Mouse (Mus musculus) spleen, adult 2 months (tissue): ENCODE results near the gene Bhlhe41. TPM values are rescaled to one million over a fixed set of nuclear protein-coding genes. Genes with fewer than 3 reads are reported as not detected.

Experiments used
- DNase-seq, 2 experiments: peaks; one replicate each; pipeline versions ENCODE4 v3.0.0 to v3.0.0-alpha.2; 2012 to 2021; ENCODE audit warnings: low spot score in 2 of 2, low read depth in 1 of 2
- H3K27ac ChIP-seq: fragments of 200-500 bp; 2 replicates; pipeline ENCODE4 v1.5.1; 2012; ENCODE audit warnings: low read length, inconsistent platforms; ENCODE audit not compliant: insufficient read depth
- H3K27me3 ChIP-seq: fragments of 200-500 bp; 2 replicates; pipeline ENCODE4 v1.6.1; 2012; ENCODE audit warnings: mild to moderate bottlenecking, moderate library complexity, low read length, inconsistent platforms; ENCODE audit not compliant: control insufficient read depth, insufficient read depth
- H3K36me3 ChIP-seq: fragments of 200-500 bp; 2 replicates; pipeline ENCODE4 v1.6.1; 2012; ENCODE audit warnings: mild to moderate bottlenecking, low read length, inconsistent platforms; ENCODE audit not compliant: control insufficient read depth, insufficient read depth
- H3K4me1 ChIP-seq: fragments of 200-500 bp; 2 replicates; pipeline ENCODE4 v1.6.1; 2011; ENCODE audit warnings: inconsistent platforms; ENCODE audit not compliant: control insufficient read depth, insufficient read depth, insufficient read length
- H3K4me3 ChIP-seq: fragments of 200-500 bp; 2 replicates; pipeline ENCODE4 v1.5.1; 2011; ENCODE audit warnings: mild to moderate bottlenecking, inconsistent platforms; ENCODE audit not compliant: insufficient read depth, insufficient read length; ENCODE audit errors: extremely low read depth
- CTCF ChIP-seq: fragments of 200-500 bp; IDR thresholded peaks from 2 replicates; pipeline ENCODE4 v1.5.1; 2011; ENCODE audit warnings: mild to moderate bottlenecking, inconsistent platforms; ENCODE audit not compliant: insufficient read depth, insufficient read length, insufficient replicate concordance; ENCODE audit errors: extremely low read depth
- POLR2A ChIP-seq: fragments of 200-500 bp; IDR thresholded peaks from 2 replicates; pipeline ENCODE4 v1.6.1; 2011; ENCODE audit warnings: low read depth, low read length, inconsistent platforms
- WGBS: fragments of 180-500 bp; shearing (Covaris S2); methylation state at CpG from one replicate; pipeline ENCODE4 v1.1.7; 2018; 5-methylcytosine and 5-hydroxymethylcytosine counted together
- polyA plus RNA-seq: library from polyadenylated mRNA; depleted of rRNA; stranded (reverse); fragments of >200 nt; gene quantifications from 2 replicates; pipeline ENCODE4 v1.2.3, GENCODE M21; 2012

The Bhlhe41 gene
- polyA plus RNA-seq, 1 experiment, result 5.8 TPM

- DNase-seq, result no peak
- WGBS, result 54% methylated on average over 5 of the region's 5 CpGs
Observed at GRCm38 (mm10) chr6:145823588-145824234, 41.6 kb downstream of the Bhlhe41 start.

GRCm38 (mm10) chr6:145823103-145823502 is 42.3 kb downstream of the Bhlhe41 start:
- H3K4me3 ChIP-seq, result no peak overlapping the region
- no peaks in the 10 kb centered on the region for H3K36me3 ChIP-seq
- no peak for TF ChIP-seq POLR2A
- no peak for TF ChIP-seq CTCF
- no peaks in the 10 kb centered on the region for H3K4me1 ChIP-seq
- H3K27ac ChIP-seq, result no peak overlapping the region
- DNase-seq, result no peak
- WGBS, result 93% methylated on average over 6 of the region's 6 CpGs
- no peaks in the 10 kb centered on the region for H3K27me3 ChIP-seq

More at GRCm38 (mm10) chr6:145823588-145824234, 41.6 kb downstream of the Bhlhe41 start:
- Histone ChIP-seq H3K27me3 (no peaks in the 10 kb centered on the region), H3K27ac (no peak overlapping the region), H3K4me3 (no peak overlapping the region), H3K36me3 (no peaks in the 10 kb centered on the region), H3K4me1 (no peaks in the 10 kb centered on the region)
- TF ChIP-seq CTCF, result peak; percentile 22; the same call in 1 of the 2 replicates
- TF ChIP-seq POLR2A, result no peak

GRCm38 (mm10) chr6:145822218-145822617 is 43.1 kb downstream of the Bhlhe41 start:
- DNase-seq, result no peak
- 78% methylated on average over 5 of the region's 5 CpGs for WGBS
- TF ChIP-seq POLR2A (no peak), CTCF (no peak)
- Histone ChIP-seq H3K36me3 (no peaks in the 10 kb centered on the region), H3K27me3 (no peaks in the 10 kb centered on the region), H3K4me1 (no peaks in the 10 kb centered on the region), H3K4me3 (no peak overlapping the region), H3K27ac (no peak overlapping the region)

- 89% methylated on average over 9 of the region's 9 CpGs for WGBS
- H3K27me3 ChIP-seq, result no peaks in the 10 kb centered on the region
- DNase-seq, result no peak
- H3K27ac ChIP-seq, result no peak overlapping the region
- H3K4me1 ChIP-seq, result no peaks in the 10 kb centered on the region
- no peaks in the 10 kb centered on the region for H3K36me3 ChIP-seq
- no peak for TF ChIP-seq POLR2A
- no peak for TF ChIP-seq CTCF
- H3K4me3 ChIP-seq, result no peak overlapping the region
Observed at GRCm38 (mm10) chr6:145819151-145819550, 46.2 kb downstream of the Bhlhe41 start.

- Histone ChIP-seq H3K4me3 (no peak overlapping the region), H3K27ac (no peak overlapping the region), H3K4me1 (no peaks in the 10 kb centered on the region), H3K27me3 (no peaks in the 10 kb centered on the region), H3K36me3 (no peaks in the 10 kb centered on the region)
- 84% methylated on average over 15 of the region's 15 CpGs for WGBS
- DNase-seq, result no peak
- no peak for TF ChIP-seq POLR2A
- TF ChIP-seq CTCF, result no peak
Observed at GRCm38 (mm10) chr6:145815200-145815599, 50.2 kb downstream of the Bhlhe41 start.

GRCm38 (mm10) chr6:145811174-145811573 is 54.2 kb downstream of the Bhlhe41 start:
- no peak for TF ChIP-seq POLR2A
- TF ChIP-seq CTCF, result no peak
- no peak overlapping the region for H3K4me3 ChIP-seq
- H3K36me3 ChIP-seq, result no peaks in the 10 kb centered on the region
- 95% methylated on average over 1 of the region's 1 CpGs for WGBS
- H3K27me3 ChIP-seq, result no peaks in the 10 kb centered on the region
- no peak overlapping the region for H3K27ac ChIP-seq
- DNase-seq, result no peak
- no peaks in the 10 kb centered on the region for H3K4me1 ChIP-seq

GRCm38 (mm10) chr6:145810015-145810414 is 55.3 kb downstream of the Bhlhe41 start:
- H3K27me3 ChIP-seq, result no peaks in the 10 kb centered on the region
- WGBS, result 91% methylated on average over 6 of the region's 6 CpGs
- no peak overlapping the region for H3K4me3 ChIP-seq
- H3K4me1 ChIP-seq, result no peaks in the 10 kb centered on the region
- TF ChIP-seq POLR2A (no peak), CTCF (no peak)
- H3K36me3 ChIP-seq, result no peaks in the 10 kb centered on the region
- no peak overlapping the region for H3K27ac ChIP-seq
- no peak for DNase-seq
